Mouse (Mus musculus) MEL (cell line): ENCODE measurements around the gene Vwce. TPM values are rescaled to one million over a fixed set of nuclear protein-coding genes. Genes with fewer than 3 reads are reported as not detected.
A peak's percentile ranks its signal among the peaks of the same experiment; 100 is the strongest.

ENCODE experiments used
- DNase-seq: peaks from one replicate; pipeline ENCODE4 v3.0.0; 2011; ENCODE audit warnings: low read depth, low spot score
- H3K27ac ChIP-seq: 2 replicates; pipeline ENCODE4 v1.5.1; 2012; ENCODE audit warnings: low read depth, mild to moderate bottlenecking, control low read depth, low read length, moderate library complexity; ENCODE audit not compliant: control insufficient read depth
- H3K27me3 ChIP-seq, 2 experiments: fragments of 150-350 bp in 1 of 2; sonication (generic) in 1 of 2; 2 replicates each; pipeline ENCODE4 v1.6.1; 2012; ENCODE audit warnings: low read length in 2 of 2, mild to moderate bottlenecking in 2 of 2, improper control_type of control experiment in 1 of 2, moderate library complexity in 1 of 2; ENCODE audit not compliant: insufficient read depth in 2 of 2, control insufficient read depth in 1 of 2
- H3K36me3 ChIP-seq, 2 experiments: 2 replicates each; pipeline ENCODE4 v1.6.1; 2012 to 2014; ENCODE audit warnings: low read length in 2 of 2, improper control_type of control experiment in 1 of 2, inconsistent platforms in 1 of 2, mild to moderate bottlenecking in 1 of 2; ENCODE audit not compliant: insufficient read depth in 2 of 2, control insufficient read depth in 1 of 2
- H3K4me1 ChIP-seq, 2 experiments: fragments of 150-350 bp in 1 of 2; sonication (generic) in 1 of 2; 2 replicates each; pipeline ENCODE4 v1.6.1; 2012; ENCODE audit warnings: low read length in 2 of 2, improper control_type of control experiment in 1 of 2, mild to moderate bottlenecking in 1 of 2; ENCODE audit not compliant: insufficient read depth in 2 of 2, control insufficient read depth in 1 of 2
- H3K4me3 ChIP-seq, 2 experiments: fragments of 150-350 bp in 1 of 2; sonication (generic) in 1 of 2; 2 replicates each; pipeline ENCODE4 v1.5.1; 2012; ENCODE audit warnings: low read depth in 2 of 2, low read length in 2 of 2, mild to moderate bottlenecking in 2 of 2, moderate library complexity in 2 of 2, control low read depth in 1 of 2, improper control_type of control experiment in 1 of 2; ENCODE audit not compliant: control insufficient read depth in 1 of 2, insufficient read depth in 1 of 2
- H3K79me2 ChIP-seq: 2 replicates; pipeline ENCODE4 v1.6.1; 2012; ENCODE audit warnings: mild to moderate bottlenecking, low read length, moderate library complexity; ENCODE audit not compliant: control insufficient read depth, poor library complexity, insufficient read depth
- H3K9ac ChIP-seq: 2 replicates; pipeline ENCODE4 v1.6.1; 2012; ENCODE audit warnings: low read depth, mild to moderate bottlenecking, control low read depth, low read length, moderate library complexity; ENCODE audit not compliant: control insufficient read depth, poor library complexity, severe bottlenecking
- H3K9me3 ChIP-seq: fragments of 150-350 bp; sonication (generic); replicated peaks from 2 replicates; pipeline ENCODE4 v1.6.1; 2012; ENCODE audit warnings: mild to moderate bottlenecking, low read length, improper control_type of control experiment, moderate library complexity; ENCODE audit not compliant: insufficient read depth
- CHD1 ChIP-seq: IDR thresholded peaks from 2 replicates; pipeline ENCODE4 v1.6.1; 2012; ENCODE audit warnings: low read depth, mild to moderate bottlenecking, inconsistent platforms, low read length, improper control_type of control experiment
- CHD2 ChIP-seq: IDR thresholded peaks from 2 replicates; pipeline ENCODE4 v1.6.1; 2011; ENCODE audit warnings: low read length, improper control_type of control experiment
- CTCF ChIP-seq, 3 experiments: IDR thresholded peaks in 2 of 3; conservative IDR thresholded peaks in 1 of 3; 2 replicates each; pipeline ENCODE4 v1.5.1; 2011 to 2012; ENCODE audit warnings: low read length in 3 of 3, low read depth in 2 of 3, mild to moderate bottlenecking in 2 of 3, improper control_type of control experiment in 1 of 3, inconsistent platforms in 1 of 3, mixed read lengths in 1 of 3, moderate library complexity in 1 of 3; ENCODE audit not compliant: control insufficient read depth in 1 of 3, insufficient read depth in 1 of 3, poor library complexity in 1 of 3, severe bottlenecking in 1 of 3
- EP300 ChIP-seq, 2 experiments: IDR thresholded peaks; 2 replicates each; pipeline ENCODE4 v1.6.1; 2011; ENCODE audit warnings: improper control_type of control experiment in 2 of 2, low read length in 2 of 2, low read depth in 1 of 2, mild to moderate bottlenecking in 1 of 2
- KAT2A ChIP-seq: conservative IDR thresholded peaks from 2 replicates; pipeline ENCODE4 v1.6.1; 2012; ENCODE audit warnings: low read depth, low read length, improper control_type of control experiment, inconsistent platforms
- MAFK ChIP-seq: IDR thresholded peaks from 2 replicates; pipeline ENCODE4 v1.6.1; 2011; ENCODE audit warnings: low read depth, mild to moderate bottlenecking, low read length, improper control_type of control experiment, borderline replicate concordance
- MAX ChIP-seq: IDR thresholded peaks from 2 replicates; pipeline ENCODE4 v1.6.1; 2011; ENCODE audit warnings: low read length, improper control_type of control experiment
- MAZ ChIP-seq: IDR thresholded peaks from 2 replicates; pipeline ENCODE4 v1.6.1; 2012; ENCODE audit warnings: low read depth, mild to moderate bottlenecking, inconsistent platforms, low read length, improper control_type of control experiment
- MYB ChIP-seq: IDR thresholded peaks from 2 replicates; pipeline ENCODE4 v1.6.1; 2011; ENCODE audit warnings: mild to moderate bottlenecking, low read depth, low read length, improper control_type of control experiment
- MYC ChIP-seq: IDR thresholded peaks from 2 replicates; pipeline ENCODE4 v1.6.1; 2011; ENCODE audit warnings: low read depth, mild to moderate bottlenecking, low read length, improper control_type of control experiment, moderate library complexity
- NRF1 ChIP-seq: IDR thresholded peaks from 2 replicates; pipeline ENCODE4 v1.6.1; 2014; ENCODE audit warnings: low read depth, mild to moderate bottlenecking, inconsistent platforms, low read length, improper control_type of control experiment, moderate library complexity; ENCODE audit not compliant: poor library complexity, insufficient read depth, severe bottlenecking
- POLR2A ChIP-seq, 2 experiments: IDR thresholded peaks; 2 replicates each; pipeline ENCODE4 v1.6.1; 2011 to 2012; ENCODE audit warnings: low read length in 2 of 2, mild to moderate bottlenecking in 2 of 2, control low read depth in 1 of 2, improper control_type of control experiment in 1 of 2, low read depth in 1 of 2, moderate library complexity in 1 of 2; ENCODE audit not compliant: control insufficient read depth in 1 of 2, insufficient read depth in 1 of 2, poor library complexity in 1 of 2
- RAD21 ChIP-seq: IDR thresholded peaks from 2 replicates; pipeline ENCODE4 v1.6.1; 2011; ENCODE audit warnings: mild to moderate bottlenecking, low read depth, low read length, improper control_type of control experiment
- RCOR1 ChIP-seq: IDR thresholded peaks from 2 replicates; pipeline ENCODE4 v1.6.1; 2012; ENCODE audit warnings: low read depth, mild to moderate bottlenecking, inconsistent platforms, low read length, improper control_type of control experiment
- SIN3A ChIP-seq: IDR thresholded peaks from 2 replicates; pipeline ENCODE4 v1.6.1; 2012; ENCODE audit warnings: low read length, improper control_type of control experiment, inconsistent platforms
- SMC3 ChIP-seq: IDR thresholded peaks from 2 replicates; pipeline ENCODE4 v1.6.1; 2011; ENCODE audit warnings: low read depth, low read length, improper control_type of control experiment
- TBP ChIP-seq: IDR thresholded peaks from 2 replicates; pipeline ENCODE4 v1.8.0; 2011; ENCODE audit warnings: low read depth, low read length, improper control_type of control experiment
- USF1 ChIP-seq: IDR thresholded peaks from 2 replicates; pipeline ENCODE4 v1.6.1; 2014; ENCODE audit warnings: low read depth, mild to moderate bottlenecking, inconsistent platforms, low read length, improper control_type of control experiment, moderate library complexity
- ZC3H11A ChIP-seq: IDR thresholded peaks from 2 replicates; pipeline ENCODE4 v1.6.1; 2012; ENCODE audit warnings: low read depth, mild to moderate bottlenecking, inconsistent platforms, low read length, improper control_type of control experiment
- ZMIZ1 ChIP-seq: IDR thresholded peaks from 2 replicates; pipeline ENCODE4 v1.6.1; 2012; ENCODE audit warnings: low read depth, mild to moderate bottlenecking, inconsistent platforms, low read length, improper control_type of control experiment, moderate library complexity
- polyA plus RNA-seq, 2 experiments: library from polyadenylated mRNA; stranded (reverse) in 1 of 2; unstranded in 1 of 2; fragments of >175 nt in 1 of 2; fragments of >200 nt in 1 of 2; gene quantifications; 2 replicates each; pipeline versions ENCODE4 v1.2.1 to v1.2.4; 2012; ENCODE audit warnings: low replicate concordance in 2 of 2, low read depth in 1 of 2; ENCODE audit not compliant: insufficient read length in 2 of 2, insufficient read depth in 1 of 2, missing spikeins in 1 of 2
- total RNA-seq: library from RNA; depleted of rRNA; stranded (reverse); fragments of 300-350 nt; gene quantifications from 2 replicates; pipeline ENCODE4 v1.2.3, GENCODE M21; 2012

Gene Vwce
- total and polyA plus RNA-seq, 3 experiments, result 0.04 to 666 (median 1.8) TPM

- H3K36me3 ChIP-seq, result peaks cover 0 to 3% of the 10 kb centered on the region in 2 experiments; a peak in 2 of 4 replicates
- no peaks in the 10 kb centered on the region for H3K27me3 ChIP-seq
- no peak overlapping the region for H3K27ac ChIP-seq
- H3K4me1 ChIP-seq, result 0 out of 4 replicates have a peak, but pooled peaks cover 0 to 4% of the 10 kb centered on the region in 2 experiments
- H3K9me3 ChIP-seq, result no peaks in the 10 kb centered on the region
- TF ChIP-seq MAFK, result no peak
- no peak for TF ChIP-seq TBP
- no peak for TF ChIP-seq NRF1
- TF ChIP-seq CHD1, result no peak
- no peak for TF ChIP-seq CHD2
- TF ChIP-seq MYC, result no peak
- no peak for TF ChIP-seq RCOR1
- TF ChIP-seq ZMIZ1, result no peak
- TF ChIP-seq MAZ, result no peak
- no peak for TF ChIP-seq MYB
- no peak for TF ChIP-seq KAT2A
- TF ChIP-seq USF1, result no peak
- TF ChIP-seq POLR2A (IDR thresholded peaks at IDR 0.05; ENCODE audit: control insufficient read depth in 1 of 2, insufficient read depth in 1 of 2, low read depth in 1 of 2, low read length in 2 of 2, poor library complexity in 1 of 2), result no peak
- TF ChIP-seq CTCF (IDR thresholded peaks at IDR 0.05 in 2 of 3, conservative IDR thresholded peaks at IDR 0.05 in 1 of 3; ENCODE audit: control insufficient read depth in 1 of 3, insufficient read depth in 1 of 3, low read depth in 2 of 3, low read length in 3 of 3, poor library complexity in 1 of 3, severe bottlenecking in 1 of 3), result no peak
- H3K4me3 ChIP-seq, result no peak overlapping the region
- no peak for DNase-seq
- no peaks in the 10 kb centered on the region for H3K79me2 ChIP-seq
- H3K9ac ChIP-seq, result no peak overlapping the region
Observed at GRCm38 (mm10) chr19:10708900-10709299, 74.9 kb downstream of the Vwce start.

- H3K27me3 ChIP-seq, result no peaks in the 10 kb centered on the region
- H3K9ac ChIP-seq, result no peak overlapping the region
- no peaks in the 10 kb centered on the region for H3K9me3 ChIP-seq
- peak; percentile 91 for DNase-seq
- 0 out of 4 replicates have a peak, but pooled peaks cover 0 to 4% of the 10 kb centered on the region in 2 experiments for H3K4me1 ChIP-seq
- TF ChIP-seq SMC3, result peak; percentile 86
- peak; percentile 94 to 96 (median 94) for TF ChIP-seq CTCF (IDR thresholded peaks at IDR 0.05 in 2 of 3, conservative IDR thresholded peaks at IDR 0.05 in 1 of 3; ENCODE audit: control insufficient read depth in 1 of 3, insufficient read depth in 1 of 3, low read depth in 2 of 3, low read length in 3 of 3, poor library complexity in 1 of 3, severe bottlenecking in 1 of 3)
- peak; percentile 71 for TF ChIP-seq ZC3H11A
- TF ChIP-seq MAX, result peak; percentile 72
- TF ChIP-seq SIN3A, result peak; percentile 38; the same call in 1 of the 2 replicates
- 0 out of 2 replicates have a peak, but pooled peaks have one; percentile 52 for TF ChIP-seq MYC
- no peak for TF ChIP-seq RCOR1
- TF ChIP-seq EP300 (IDR thresholded peaks at IDR 0.05; ENCODE audit: low read depth in 1 of 2, low read length in 2 of 2), result no peak
- TF ChIP-seq RAD21, result peak; percentile 80
- TF ChIP-seq, all 39 proteins: peak for 7
- Histone ChIP-seq H3K4me3 (no peak overlapping the region), H3K79me2 (no peaks in the 10 kb centered on the region), H3K27ac (no peak overlapping the region), H3K36me3 (peaks cover 0 to 3% of the 10 kb centered on the region in 2 experiments; a peak in 2 of 4 replicates)
Observed at GRCm38 (mm10) chr19:10709360-10710087, 75.5 kb downstream of the Vwce start.
